Comparison of ENCODE assay signal across 9 mouse cellular contexts in the genomic region with DNA sequence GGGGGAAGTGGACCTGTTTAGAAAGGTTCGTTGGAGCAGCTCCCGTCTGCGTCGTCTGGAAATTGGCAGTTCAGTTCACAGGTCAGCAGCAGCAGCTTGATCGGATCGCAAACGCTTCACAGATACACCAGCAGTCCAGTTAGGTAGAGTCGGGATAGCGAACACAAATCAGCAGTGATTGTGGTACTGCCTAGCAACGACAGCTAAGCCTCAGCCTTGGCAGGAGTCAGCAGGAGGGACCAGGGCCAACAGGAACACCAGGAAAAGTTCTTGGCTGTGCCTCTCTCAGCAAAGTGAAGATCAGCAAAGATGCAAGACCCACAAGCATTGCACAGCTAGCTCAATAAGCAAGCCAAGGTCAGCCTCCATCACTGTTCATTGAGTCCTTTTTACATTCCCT.
DNase-seq lines count a peak whose midpoint lies in the region; ATAC-seq and TF ChIP-seq lines count a peak whose summit lies in the region.
"Had no signal": no experiment of that assay in that cellular context is flagged by ENCODE, and none has a peak within 500 bp of the region (broad histone marks: within the 10 kb centered on the region; RNA-seq: fewer than 3 reads in every experiment).

No protein-coding gene starts in this region.

- no peak overlapping the region for H3K4me2 ChIP-seq in intestine, embryonic 14.5 days (ENCODE audit: low read length)
- no peak overlapping the region for H3K4me2 ChIP-seq in intestine, postnatal 0 days (replicated peaks; ENCODE audit: low read depth)

- 55% methylated on average over 10 of the region's 10 CpGs for WGBS in intestine, embryonic 14.5 days
- 66% methylated on average over 10 of the region's 10 CpGs for WGBS in intestine, postnatal 0 days

- H3K27me3 ChIP-seq in intestine, embryonic 14.5 days (replicated peaks; ENCODE audit: control insufficient read depth, insufficient read depth, low read length): no peaks in the 10 kb centered on the region
- no peaks in the 10 kb centered on the region for H3K27me3 ChIP-seq in intestine, postnatal 0 days (replicated peaks; ENCODE audit: control insufficient read depth, insufficient read depth, low read length)
- H3K27me3 ChIP-seq: Patski had no signal

- ATAC-seq in intestine, embryonic 14.5 days (replicated peaks; ENCODE audit: low FRiP score, low TSS enrichment, low read depth): no peak
- no peak for ATAC-seq in intestine, postnatal 0 days
- ATAC-seq: Patski had no signal

- intact Hi-C loops in heart, postnatal 14 days (cut with DNase I): no loop called here

- H3K4me3 ChIP-seq in intestine, embryonic 14.5 days (ENCODE audit: low read depth, low read length): no peak overlapping the region
- no peak overlapping the region for H3K4me3 ChIP-seq in intestine, postnatal 0 days (ENCODE audit: low read depth, low read length)
- H3K4me3 ChIP-seq in brown adipose tissue, adult 24 weeks (ENCODE audit: insufficient read depth, low read depth, low read length): no peak overlapping the region

- H3K4me1 ChIP-seq in intestine, embryonic 14.5 days (replicated peaks; ENCODE audit: control insufficient read depth, insufficient read depth, low read length): peaks cover 19% of the 10 kb centered on the region
- peaks cover 16% of the 10 kb centered on the region for H3K4me1 ChIP-seq in intestine, postnatal 0 days (replicated peaks; ENCODE audit: control insufficient read depth, insufficient read depth, low read length)
- peaks cover 18% of the 10 kb centered on the region for H3K4me1 ChIP-seq in brown adipose tissue, adult 24 weeks (ENCODE audit: control insufficient read depth, insufficient read depth, insufficient read length, low read length)

- H3K9ac ChIP-seq in intestine, embryonic 14.5 days (ENCODE audit: low read length): no peak overlapping the region
- H3K9ac ChIP-seq in intestine, postnatal 0 days (ENCODE audit: low read depth, low read length): no peak overlapping the region

- H3K27ac ChIP-seq in intestine, embryonic 14.5 days (ENCODE audit: low read depth): 0 out of 2 replicates have a peak overlapping the region, but pooled peaks have one; percentile 52
- H3K27ac ChIP-seq in intestine, postnatal 0 days (ENCODE audit: low read depth, low read length): no peak overlapping the region; the same call in 1 of the 2 replicates
- peak overlapping the region; percentile 67; the same call in 1 of the 2 replicates for H3K27ac ChIP-seq in brown adipose tissue, adult 24 weeks (replicated peaks; ENCODE audit: low read depth, low read length)

- H3K36me3 ChIP-seq in intestine, embryonic 14.5 days (ENCODE audit: control insufficient read depth, insufficient read depth, low read length): no peaks in the 10 kb centered on the region
- H3K36me3 ChIP-seq in intestine, postnatal 0 days (ENCODE audit: control insufficient read depth, insufficient read depth): peaks cover 4% of the 10 kb centered on the region; the same call in 1 of the 2 replicates

- no peak for TF ChIP-seq CTCF in intestine, postnatal 0 days (IDR thresholded peaks at IDR 0.05; ENCODE audit: low read depth)

- H3K9me3 ChIP-seq in intestine, embryonic 14.5 days (ENCODE audit: control insufficient read depth, low read length): no peaks in the 10 kb centered on the region
- H3K9me3 ChIP-seq in intestine, postnatal 0 days (ENCODE audit: control insufficient read depth): no peaks in the 10 kb centered on the region

- no peak for DNase-seq in intestine, embryonic 14.5 days (ENCODE audit: low spot score)
- DNase-seq in heart, postnatal 14 days: peak; percentile 73 to 84
- peak; percentile 56 to 64 for DNase-seq in layer of hippocampus, postnatal 36 days
- DNase-seq in ovary, postnatal 36 days (ENCODE audit: low spot score): peak; percentile 54
- no peak for DNase-seq in spleen, adult 18-20 months
- DNase-seq in spleen, postnatal 4 days (ENCODE audit: low spot score in 2 of 2): no peak

Comparison
In these comparisons a context has a peak if more than half of its experiments do, and no peak if none do; other contexts are left out.
1. DNase-seq: peak in heart, postnatal 14 days (2 of 2), layer of hippocampus, postnatal 36 days (2 of 2) and ovary, postnatal 36 days (single experiment); none in intestine, embryonic 14.5 days (single experiment), spleen, adult 18-20 months (0 of 2) and spleen, postnatal 4 days (0 of 2).